Mouse (Mus musculus) T-helper 1 cell (primary cell): ENCODE results near the gene Btnl1.

ENCODE experiments used
- in situ Hi-C: fragments of 300-600 bp; cut with MboI, MseI; formaldehyde crosslinking; loops from one replicate; pipeline ENCODE4 v1.15.1; 2025; ENCODE audit warnings: high pct_unique_total_duplicates

Btnl1 gene

DNA sequence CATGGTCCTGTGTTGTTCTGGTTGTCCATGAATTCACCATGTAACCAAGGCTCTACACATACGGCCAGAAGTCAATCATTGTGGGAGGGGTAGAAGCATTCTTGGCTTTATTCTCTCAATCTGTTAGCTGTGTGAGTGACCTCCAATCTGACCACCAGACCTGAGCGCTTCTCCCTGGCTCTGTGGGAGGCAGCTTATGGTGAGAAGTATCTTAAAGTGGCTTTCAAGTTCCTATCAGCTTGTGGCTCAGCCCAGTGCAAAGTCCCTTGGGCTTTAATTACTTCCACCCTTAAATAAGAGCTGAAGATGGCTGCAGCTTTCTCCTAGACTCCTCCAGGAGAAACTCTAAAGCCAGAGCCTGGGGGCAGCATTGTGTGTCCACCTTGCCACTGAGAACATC lies at the start of gene Btnl1:
Gene Btnl1 (plus strand): TSS at position 286 of the 400 bp plus-strand sequence.
- in situ Hi-C loops: loop anchor here (10.0 kb wide), 1 partner anchor 1262 kb away; no protein-coding TSS in a partner anchor

DNA sequence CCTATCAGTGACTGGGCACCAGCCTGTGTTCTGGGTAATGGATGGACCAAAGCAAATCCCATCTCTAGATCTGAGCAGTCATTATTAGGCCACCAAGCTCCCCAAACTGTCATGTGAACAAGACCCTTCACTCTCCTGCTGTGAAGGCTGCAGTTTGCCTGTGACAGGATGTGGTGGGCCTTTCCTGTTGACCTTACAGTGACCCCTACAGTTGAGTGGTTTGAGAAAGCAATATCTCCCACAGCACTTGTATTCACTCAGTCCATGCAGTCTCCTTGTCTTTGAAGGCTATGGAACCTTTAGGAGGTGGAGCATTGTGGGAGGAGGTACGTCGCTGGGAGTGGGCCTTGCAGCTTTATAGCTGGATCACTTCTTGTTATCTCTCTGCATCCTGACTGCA lies 47.1 kb upstream of the Btnl1 start:
- in situ Hi-C loops: no loop called here

GRCm38 (mm10) chr17:34331200-34331599 lies 45.7 kb upstream of the Btnl1 start:
- in situ Hi-C loops: no loop called here

- in situ Hi-C loops: no loop called here
Measured at GRCm38 (mm10) chr17:34340619-34341402, 36.1 kb upstream of the Btnl1 start.

DNA sequence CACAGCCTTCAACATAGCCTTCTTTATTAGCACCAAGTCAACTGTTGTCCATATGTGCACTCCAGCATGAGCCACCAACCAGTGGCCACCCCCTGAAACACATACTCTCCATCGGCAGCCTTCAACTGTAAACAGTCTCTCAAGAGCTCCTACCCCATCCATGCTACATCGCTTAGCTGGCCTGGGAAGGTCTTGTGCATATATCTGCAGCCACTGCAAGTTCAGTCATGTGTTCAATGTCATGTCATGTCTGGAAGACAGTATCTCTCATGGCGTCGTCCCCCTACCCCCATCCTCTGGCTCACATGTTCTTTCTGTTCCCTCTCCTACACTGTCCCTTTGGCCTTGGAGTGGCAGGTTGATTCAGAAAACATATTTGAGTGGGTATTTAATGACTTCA lies 32.0 kb upstream of the Btnl1 start:
- in situ Hi-C loops: no loop called here

DNA sequence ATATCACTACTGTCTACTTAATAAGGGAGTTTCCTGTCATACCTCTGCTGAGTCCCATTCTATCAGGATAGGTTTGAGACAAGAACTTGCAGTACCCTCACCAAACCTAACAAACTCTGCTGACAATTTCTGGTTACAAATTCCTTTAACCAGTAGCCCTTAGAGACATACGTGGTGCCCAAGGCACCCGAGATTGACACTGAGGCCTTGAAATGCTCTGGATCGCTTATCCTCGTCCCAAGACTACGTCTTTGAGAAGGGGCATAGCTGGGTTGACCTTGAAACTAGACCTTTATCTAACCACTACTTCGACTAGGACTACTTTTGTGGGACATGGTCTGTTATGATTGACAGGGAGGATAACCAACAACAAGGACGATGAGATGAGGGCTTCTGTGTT lies 31.4 kb upstream of the Btnl1 start:
- in situ Hi-C loops: no loop called here

GRCm38 (mm10) chr17:34346041-34346440 lies 30.9 kb upstream of the Btnl1 start:
- in situ Hi-C loops: no loop called here

GRCm38 (mm10) chr17:34347606-34348308 lies 29.2 kb upstream of the Btnl1 start:
- in situ Hi-C loops: no loop called here

DNA sequence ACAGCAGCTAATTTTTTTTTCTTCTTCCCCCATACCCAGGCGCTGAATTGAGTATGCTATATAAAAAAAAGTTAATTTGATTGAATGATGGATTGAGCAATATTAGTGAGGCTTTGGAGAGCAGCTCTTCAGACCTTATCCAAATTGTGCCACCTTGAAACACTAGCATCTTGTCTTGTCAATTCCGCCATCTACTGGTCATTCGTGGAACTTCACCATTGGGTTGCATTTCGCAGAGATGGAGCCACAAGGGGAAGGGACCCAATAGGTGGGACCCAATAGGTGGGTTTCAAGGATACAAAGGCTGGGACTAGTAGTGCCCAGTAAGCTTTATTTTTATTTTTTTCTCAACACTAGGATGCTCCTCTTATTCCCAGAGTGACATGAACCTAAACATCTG lies 27.5 kb upstream of the Btnl1 start:
- in situ Hi-C loops: no loop called here

- in situ Hi-C loops: loop anchor here (10.0 kb wide), 1 partner anchor 110 kb away; no protein-coding TSS in a partner anchor
Measured at GRCm38 (mm10) chr17:34354539-34354938, 22.4 kb upstream of the Btnl1 start, which contains the start of gene Btnl2. TSS of gene Btnl2 (plus strand) at chr17:34354822.

DNA sequence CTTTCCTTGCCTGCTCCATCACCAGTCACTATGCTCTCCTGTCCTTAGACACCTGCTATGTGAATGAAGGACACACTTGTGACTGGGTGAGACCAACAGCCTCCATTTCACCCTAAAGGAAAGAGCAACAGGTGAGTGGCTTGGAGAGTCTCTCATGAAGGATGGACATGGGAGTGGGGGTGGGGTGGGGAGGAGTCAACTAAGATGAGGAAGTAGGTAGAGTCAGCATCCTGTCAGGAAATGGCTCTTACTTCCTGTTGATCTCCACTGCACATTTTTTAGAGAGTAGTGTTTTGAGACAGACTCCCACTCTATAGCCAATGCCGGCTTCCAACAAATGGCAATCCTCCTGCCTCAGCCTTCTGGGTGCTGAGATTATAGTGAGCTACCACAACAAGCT lies 22.0 kb upstream of the Btnl1 start:
- in situ Hi-C loops: loop anchor here (10.0 kb wide), 1 partner anchor 110 kb away; no protein-coding TSS in a partner anchor

- in situ Hi-C loops: no loop called here
Measured at GRCm38 (mm10) chr17:34362954-34363546, 13.9 kb upstream of the Btnl1 start.

GRCm38 (mm10) chr17:34363676-34364310 lies 13.1 kb upstream of the Btnl1 start:
- in situ Hi-C loops: no loop called here

GRCm38 (mm10) chr17:34365031-34365430 lies 11.9 kb upstream of the Btnl1 start:
- in situ Hi-C loops: no loop called here

DNA sequence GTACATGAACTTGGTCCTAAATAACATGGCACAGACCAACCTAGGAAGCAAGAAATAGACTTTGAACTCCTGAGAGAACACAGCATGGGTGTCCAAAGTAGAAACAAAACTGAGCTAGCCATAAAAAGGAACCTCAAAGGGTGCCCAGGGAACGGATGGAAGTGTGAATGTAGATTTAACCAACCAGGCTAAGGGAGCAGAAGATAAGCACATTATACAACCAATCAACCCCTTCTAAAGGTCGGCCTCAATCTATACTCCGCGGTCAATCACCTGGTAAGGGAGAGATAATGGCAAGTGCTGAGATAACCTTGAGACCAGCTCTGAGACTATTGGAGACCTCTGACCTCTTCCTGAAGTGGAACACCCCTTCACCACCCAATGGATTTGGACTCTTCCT lies 6.4 kb upstream of the Btnl1 start:
- in situ Hi-C loops: loop anchor here (10.0 kb wide), 1 partner anchor 1256 kb away; no protein-coding TSS in a partner anchor

- in situ Hi-C loops: loop anchor here (10.0 kb wide), 1 partner anchor 1258 kb away; no protein-coding TSS in a partner anchor
Measured at GRCm38 (mm10) chr17:34373055-34373709, 3.8 kb upstream of the Btnl1 start.

DNA sequence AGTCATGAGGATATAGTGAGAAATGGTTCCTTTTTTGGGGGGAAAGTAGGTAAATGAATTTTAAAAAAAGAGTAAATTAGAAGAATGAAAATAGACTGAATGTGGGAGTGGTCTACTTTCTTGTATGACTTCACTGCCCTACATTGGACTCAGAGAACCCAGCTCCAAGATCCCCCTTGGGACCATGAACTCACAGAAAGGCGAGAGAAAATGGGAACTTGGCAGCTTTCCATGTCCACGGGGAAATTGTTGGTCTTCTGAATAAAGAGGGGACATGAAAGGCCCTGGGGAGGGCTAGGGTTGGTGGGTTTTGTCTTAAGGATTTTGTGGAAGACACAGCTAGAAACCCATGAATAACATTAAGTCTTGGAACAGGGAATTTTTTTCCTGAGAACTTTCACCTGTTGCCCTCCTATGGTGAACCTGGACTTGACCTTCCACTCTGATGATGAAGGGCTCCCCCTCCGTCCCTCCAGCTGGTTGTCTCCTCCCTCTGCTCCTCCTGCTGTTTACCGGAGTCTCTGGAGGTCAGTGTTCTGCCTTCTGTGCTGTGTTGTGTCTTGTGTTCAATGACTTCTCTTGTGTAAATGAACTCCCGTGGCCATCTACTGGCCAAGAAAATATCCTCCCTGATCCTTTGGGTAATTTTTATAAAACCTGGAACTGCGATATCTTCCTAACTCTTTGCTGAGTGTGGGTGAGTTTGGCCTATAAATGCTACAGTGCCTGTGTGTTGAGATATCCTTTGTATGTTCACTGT lies 698 bp downstream of the Btnl1 start:
- in situ Hi-C loops: loop anchor here (10.0 kb wide), 1 partner anchor 1263 kb away; no protein-coding TSS in a partner anchor

DNA sequence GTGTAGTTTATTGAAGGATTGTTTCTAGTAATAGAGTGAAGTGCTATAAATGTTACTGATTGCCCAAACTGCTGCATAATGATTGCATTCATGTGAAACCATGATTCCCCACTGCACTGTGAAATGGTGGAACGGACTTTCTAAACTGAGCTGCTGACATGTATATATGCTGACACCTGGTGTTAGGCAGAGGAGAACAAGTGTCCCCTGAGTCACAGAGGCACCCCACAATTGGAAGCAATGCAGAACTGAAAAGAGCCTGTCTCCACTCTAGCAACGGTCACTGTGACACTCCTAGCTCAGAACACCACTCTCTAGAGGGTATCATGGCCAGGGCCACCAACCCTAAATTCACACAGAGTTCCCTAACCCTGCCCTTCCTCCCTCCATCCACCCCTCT lies 1.8 kb downstream of the Btnl1 start:
- in situ Hi-C loops: loop anchor here (10.0 kb wide), 1 partner anchor 1264 kb away; no protein-coding TSS in a partner anchor

- in situ Hi-C loops: loop anchor here (10.0 kb wide), 1 partner anchor 1265 kb away; no protein-coding TSS in a partner anchor
Measured at GRCm38 (mm10) chr17:34379451-34379850, 2.5 kb downstream of the Btnl1 start.

DNA sequence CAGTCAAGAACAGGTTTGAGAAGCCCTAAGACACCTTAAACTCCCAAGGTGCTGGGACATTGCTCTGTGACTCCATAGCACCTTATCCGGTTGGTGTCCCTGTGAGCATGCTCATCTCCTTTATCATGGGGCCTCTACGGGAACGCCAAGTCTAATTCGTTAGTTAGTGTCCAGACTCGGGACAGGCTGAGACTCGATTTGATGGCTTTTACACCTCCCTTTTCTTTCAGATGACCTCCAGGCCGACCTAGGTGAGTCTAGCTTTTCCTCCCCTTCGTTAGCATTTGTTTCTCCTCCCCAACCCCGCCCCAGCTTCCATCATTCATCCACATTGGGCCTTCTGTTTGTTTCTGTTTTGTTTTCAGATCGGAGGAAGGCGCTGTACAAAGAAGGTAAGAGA lies 4.9 kb downstream of the Btnl1 start:
- in situ Hi-C loops: no loop called here
